Mouse (Mus musculus) frontal cortex, adult 2 months (tissue): ENCODE results near the gene Olfr1368. TPM values are rescaled to one million over a fixed set of nuclear protein-coding genes. Genes with fewer than 3 reads are reported as not detected.

Experiments
- polyA plus RNA-seq: library from polyadenylated mRNA; depleted of rRNA; stranded (reverse); fragments of >200 nt; gene quantifications from 2 replicates; pipeline ENCODE4 v1.2.3, GENCODE M21; 2012; rRNA removed

Olfr1368 gene
- polyA plus RNA-seq, 1 experiment = not detected

Other genes starting within 250 kb of the Olfr1368 start
- not detected in 2 replicates for gene Olfr1370, start 70.9 kb downstream of the Olfr1368 start, polyA plus RNA-seq
- not detected in 2 replicates for gene Olfr1369-ps1, start 34.4 kb downstream of the Olfr1368 start, polyA plus RNA-seq
- gene Olfr263, start 16.2 kb downstream of the Olfr1368 start, polyA plus RNA-seq = not detected in 2 replicates
- 31.5 and 32.7 TPM in 2 replicates for gene Trim27, start 33.6 kb upstream of the Olfr1368 start, polyA plus RNA-seq
- 0.08 TPM in 1 of 2 replicates, not detected in the other for gene Gpx5, start 146.9 kb upstream of the Olfr1368 start, polyA plus RNA-seq
- 0.50 and 1.3 TPM in 2 replicates for gene Gpx6, start 166.3 kb upstream of the Olfr1368 start, polyA plus RNA-seq
- not detected in 2 replicates for gene Olfr1367, start 201.0 kb upstream of the Olfr1368 start, polyA plus RNA-seq
- gene Zscan12, start 217.0 kb upstream of the Olfr1368 start, polyA plus RNA-seq = 6.7 and 6.8 TPM in 2 replicates